Mouse (Mus musculus) heart, embryonic 12.5 days (tissue): ENCODE results near the gene Cela1. TPM values are rescaled to one million over a fixed set of nuclear protein-coding genes. Genes with fewer than 3 reads are reported as not detected.

ENCODE experiments used
- ATAC-seq: fragments of 200-750 bp; cut with Nextera tagmentation; 2 replicates; pipeline ENCODE4 v1.8.0; 2017; ENCODE audit warnings: moderate TSS enrichment, moderate library complexity; ENCODE audit not compliant: insufficient number of reproducible peaks, low FRiP score
- H3K27ac ChIP-seq: fragments of 300-500 bp; sonication (generic); 2 replicates; pipeline ENCODE4 v1.5.1; 2016; ENCODE audit warnings: mild to moderate bottlenecking, moderate library complexity; ENCODE audit not compliant: poor library complexity, severe bottlenecking
- H3K27me3 ChIP-seq: fragments of 300-500 bp; sonication (generic); replicated peaks from 2 replicates; pipeline ENCODE4 v1.6.1; 2016; ENCODE audit warnings: mild to moderate bottlenecking, moderate library complexity
- H3K36me3 ChIP-seq: fragments of 300-500 bp; sonication (generic); 2 replicates; pipeline ENCODE4 v1.6.1; 2016; ENCODE audit warnings: mild to moderate bottlenecking, moderate library complexity
- H3K4me1 ChIP-seq: fragments of 300-500 bp; sonication (generic); replicated peaks from 2 replicates; pipeline ENCODE4 v1.6.1; 2016; ENCODE audit warnings: mild to moderate bottlenecking
- H3K4me2 ChIP-seq: fragments of 300-500 bp; sonication (generic); 2 replicates; pipeline ENCODE4 v1.6.1; 2016; ENCODE audit warnings: mild to moderate bottlenecking, moderate library complexity
- H3K4me3 ChIP-seq: fragments of 300-500 bp; sonication (generic); 2 replicates; pipeline ENCODE4 v1.5.1; 2016; ENCODE audit warnings: mild to moderate bottlenecking
- H3K9ac ChIP-seq: fragments of 300-500 bp; sonication (generic); 2 replicates; pipeline ENCODE4 v1.6.1; 2016; ENCODE audit warnings: mild to moderate bottlenecking, moderate library complexity
- H3K9me3 ChIP-seq: fragments of 300-500 bp; sonication (generic); replicated peaks from 2 replicates; pipeline ENCODE4 v1.6.1; 2016; ENCODE audit warnings: mild to moderate bottlenecking, moderate library complexity
- WGBS: fragments of 180-500 bp; shearing (Covaris S2); methylation state at CpG from one replicate; pipeline ENCODE4 v1.1.7; 2016; 5-methylcytosine and 5-hydroxymethylcytosine counted together
- polyA plus RNA-seq: library from polyadenylated mRNA; unstranded; fragments of >200 nt; fragmentation: Nextera tagmentation; extraction: Ambion mirVana; gene quantifications from 2 replicates; pipeline ENCODE4 v1.2.1, GENCODE M21; 2016

Cela1 gene
- polyA plus RNA-seq, 1 experiment from 2014 or later: 1.6 TPM

GRCm38 (mm10) chr15:100670833-100671232, 16.9 kb downstream of the Cela1 start:
- no peak overlapping the region for H3K4me3 ChIP-seq

GRCm38 (mm10) chr15:100670004-100670403, 17.7 kb downstream of the Cela1 start:
- H3K9ac ChIP-seq: no peak overlapping the region
- H3K27ac ChIP-seq: no peak overlapping the region
- no peak overlapping the region for H3K4me3 ChIP-seq
- H3K4me1 ChIP-seq: peaks cover 45% of the 10 kb centered on the region
- H3K9me3 ChIP-seq: no peaks in the 10 kb centered on the region
- WGBS: 80% methylated on average over 8 of the region's 8 CpGs
- ATAC-seq: no peak
- no peaks in the 10 kb centered on the region for H3K27me3 ChIP-seq
- no peak overlapping the region for H3K4me2 ChIP-seq
- no peaks in the 10 kb centered on the region for H3K36me3 ChIP-seq

More at GRCm38 (mm10) chr15:100670833-100671232, 16.9 kb downstream of the Cela1 start:
- Histone ChIP-seq H3K27me3 (no peaks in the 10 kb centered on the region), H3K4me1 (peaks cover 49% of the 10 kb centered on the region), H3K4me2 (no peak overlapping the region), H3K9me3 (no peaks in the 10 kb centered on the region), H3K36me3 (no peaks in the 10 kb centered on the region), H3K9ac (no peak overlapping the region), H3K27ac (no peak overlapping the region)
- no peak for ATAC-seq
- 82% methylated on average over 5 of the region's 5 CpGs for whole genome bisulfite sequencing

GRCm38 (mm10) chr15:100669337-100669736, 18.4 kb downstream of the Cela1 start, which contains the start of gene Bin2:
Gene Bin2, minus strand, starts transcription at chr15:100669553.
- Histone ChIP-seq H3K9me3 (no peaks in the 10 kb centered on the region), H3K27me3 (no peaks in the 10 kb centered on the region), H3K4me2 (no peak within 1 kb of the TSS), H3K27ac (no peak within 1 kb of the TSS), H3K36me3 (no peaks in the 10 kb centered on the region), H3K4me1 (peaks cover 39% of the 10 kb centered on the region), H3K4me3 (no peak within 1 kb of the TSS), H3K9ac (no peak within 1 kb of the TSS)
- ATAC-seq: no peak; the same call in 1 of the 2 replicates
- WGBS: 80% methylated on average over 20 of the region's 20 CpGs

GRCm38 (mm10) chr15:100667871-100668545, 19.7 kb downstream of the Cela1 start:
- Histone ChIP-seq H3K9me3 (no peaks in the 10 kb centered on the region), H3K36me3 (no peaks in the 10 kb centered on the region), H3K4me1 (peaks cover 26% of the 10 kb centered on the region), H3K27ac (no peak overlapping the region), H3K4me2 (no peak overlapping the region), H3K27me3 (no peaks in the 10 kb centered on the region), H3K9ac (no peak overlapping the region), H3K4me3 (no peak overlapping the region)
- ATAC-seq: no peak
- WGBS: 56% methylated on average over 5 of the region's 5 CpGs

- no peak for ATAC-seq
- no peak overlapping the region for H3K9ac ChIP-seq
- H3K4me1 ChIP-seq: peaks cover 26% of the 10 kb centered on the region
- H3K9me3 ChIP-seq: no peaks in the 10 kb centered on the region
- no peak overlapping the region for H3K4me3 ChIP-seq
- no peaks in the 10 kb centered on the region for H3K36me3 ChIP-seq
- WGBS: 47% methylated on average over 6 of the region's 6 CpGs
- H3K27me3 ChIP-seq: no peaks in the 10 kb centered on the region
- peak overlapping the region; percentile 3; the same call in 1 of the 2 replicates for H3K4me2 ChIP-seq
- peak overlapping the region; percentile 53 for H3K27ac ChIP-seq
Observed at GRCm38 (mm10) chr15:100667420-100667819, 20.3 kb downstream of the Cela1 start.

- Histone ChIP-seq H3K27me3 (no peaks in the 10 kb centered on the region), H3K4me1 (peaks cover 26% of the 10 kb centered on the region), H3K4me2 (peak overlapping the region; percentile 3; the same call in 1 of the 2 replicates), H3K36me3 (no peaks in the 10 kb centered on the region), H3K9me3 (no peaks in the 10 kb centered on the region), H3K9ac (no peak overlapping the region), H3K27ac (peak overlapping the region; percentile 53), H3K4me3 (no peak overlapping the region)
- ATAC-seq: no peak
- WGBS: 17% methylated on average over 12 of the region's 12 CpGs
Observed at GRCm38 (mm10) chr15:100666851-100667250, 20.9 kb downstream of the Cela1 start.

GRCm38 (mm10) chr15:100666219-100666696, 21.5 kb downstream of the Cela1 start:
- Histone ChIP-seq H3K9me3 (no peaks in the 10 kb centered on the region), H3K27me3 (no peaks in the 10 kb centered on the region), H3K9ac (no peak overlapping the region), H3K4me3 (no peak overlapping the region), H3K4me1 (peaks cover 26% of the 10 kb centered on the region), H3K27ac (peak overlapping the region; percentile 69), H3K36me3 (no peaks in the 10 kb centered on the region), H3K4me2 (peak overlapping the region; percentile 8)
- ATAC-seq: peak; percentile 43; the same call in 1 of the 2 replicates
- 3% methylated on average over 7 of the region's 7 CpGs for WGBS

- ATAC-seq: no peak
- 28% methylated on average over 9 of the region's 9 CpGs for WGBS
- Histone ChIP-seq H3K9ac (no peak overlapping the region), H3K4me3 (no peak overlapping the region), H3K27me3 (no peaks in the 10 kb centered on the region), H3K36me3 (no peaks in the 10 kb centered on the region), H3K27ac (peak overlapping the region; percentile 69; the same call in 1 of the 2 replicates), H3K4me1 (peaks cover 26% of the 10 kb centered on the region), H3K4me2 (peak overlapping the region; percentile 8), H3K9me3 (no peaks in the 10 kb centered on the region)
Observed at GRCm38 (mm10) chr15:100665411-100666218, 22.1 kb downstream of the Cela1 start.

GRCm38 (mm10) chr15:100664813-100665274, 22.9 kb downstream of the Cela1 start:
- Histone ChIP-seq H3K9me3 (no peaks in the 10 kb centered on the region), H3K4me2 (no peak overlapping the region), H3K27me3 (no peaks in the 10 kb centered on the region), H3K27ac (no peak overlapping the region), H3K4me3 (no peak overlapping the region), H3K36me3 (no peaks in the 10 kb centered on the region), H3K9ac (no peak overlapping the region), H3K4me1 (peaks cover 26% of the 10 kb centered on the region)
- no peak for ATAC-seq
- WGBS: 76% methylated on average over 9 of the region's 9 CpGs

GRCm38 (mm10) chr15:100660805-100661204, 26.9 kb downstream of the Cela1 start:
- Histone ChIP-seq H3K27me3 (no peaks in the 10 kb centered on the region), H3K4me2 (no peak overlapping the region), H3K9me3 (no peaks in the 10 kb centered on the region), H3K4me1 (peaks cover 3% of the 10 kb centered on the region), H3K4me3 (no peak overlapping the region), H3K9ac (no peak overlapping the region), H3K27ac (no peak overlapping the region), H3K36me3 (no peaks in the 10 kb centered on the region)
- WGBS: 76% methylated on average over 5 of the region's 5 CpGs
- no peak for ATAC-seq

- H3K4me2 ChIP-seq: no peak overlapping the region
Observed at GRCm38 (mm10) chr15:100660306-100660705, 27.4 kb downstream of the Cela1 start.

More at GRCm38 (mm10) chr15:100660306-100660705, 27.4 kb downstream of the Cela1 start:
- H3K27ac ChIP-seq: no peak overlapping the region
- no peaks in the 10 kb centered on the region for H3K27me3 ChIP-seq
- H3K4me3 ChIP-seq: no peak overlapping the region
- no peaks in the 10 kb centered on the region for H3K9me3 ChIP-seq
- H3K36me3 ChIP-seq: no peaks in the 10 kb centered on the region
- no peak overlapping the region for H3K9ac ChIP-seq
- WGBS: 67% methylated on average over 9 of the region's 9 CpGs
- ATAC-seq: no peak
- no peaks in the 10 kb centered on the region for H3K4me1 ChIP-seq
